Mouse (Mus musculus) small intestine, adult 2 months (tissue): ENCODE results near the gene Wdr48.

Experiments
- CTCF ChIP-seq: fragments of 200-500 bp; IDR thresholded peaks from 2 replicates; pipeline ENCODE4 v1.5.1; 2012; ENCODE audit warnings: low read depth, mild to moderate bottlenecking, control low read depth, inconsistent platforms, low read length, moderate library complexity, mixed read lengths; ENCODE audit not compliant: insufficient replicate concordance, insufficient read length; ENCODE audit errors: extremely low read depth
- POLR2A ChIP-seq: fragments of 200-500 bp; IDR thresholded peaks from 2 replicates; pipeline ENCODE4 v1.6.1; 2012; ENCODE audit warnings: low read depth, mild to moderate bottlenecking, control low read depth, inconsistent platforms, low read length, moderate library complexity

- TF ChIP-seq CTCF, result no peak
- no peak for TF ChIP-seq POLR2A
Measured at GRCm38 (mm10) chr9:119890692-119891091, 4.0 kb upstream of the Wdr48 start.
